Mouse (Mus musculus) liver, adult 2 months (tissue): ENCODE measurements at regions not wholly inside any gene's neighbourhood (a gene's known extent, or its start where the extent isn't known, plus 50 kb on each side); places are given as distances from the start of the nearest gene placed in this dataset.
"Not testable (repeated sequence)": the region's sequence is repeated elsewhere in the genome, so short reads cannot be mapped to it uniquely, and the experiment has no call there.

Experiments used
- DNase-seq: peaks from one replicate; pipeline ENCODE4 v3.0.0-alpha.2; 2011; ENCODE audit warnings: low read depth, low spot score; ENCODE audit errors: extremely low read depth
- H3K27ac ChIP-seq: fragments of 200-500 bp; replicated peaks from 2 replicates; pipeline ENCODE4 v1.5.1; 2012; ENCODE audit warnings: low read depth, mild to moderate bottlenecking, control low read depth, inconsistent platforms, low read length; ENCODE audit not compliant: insufficient read depth
- H3K27me3 ChIP-seq: fragments of 200-500 bp; 2 replicates; pipeline ENCODE4 v1.6.1; 2012; ENCODE audit warnings: mild to moderate bottlenecking, moderate library complexity, low read length, inconsistent platforms; ENCODE audit not compliant: control insufficient read depth, insufficient read depth
- H3K36me3 ChIP-seq: fragments of 200-500 bp; 2 replicates; pipeline ENCODE4 v1.6.1; 2012; ENCODE audit warnings: low read length, inconsistent platforms; ENCODE audit not compliant: control insufficient read depth, insufficient read depth
- H3K4me1 ChIP-seq: fragments of 200-500 bp; 2 replicates; pipeline ENCODE4 v1.6.1; 2011; ENCODE audit warnings: low read length; ENCODE audit not compliant: control insufficient read depth, insufficient read depth
- H3K4me3 ChIP-seq: fragments of 200-500 bp; 2 replicates; pipeline ENCODE4 v1.5.1; 2011; ENCODE audit warnings: low read depth, mild to moderate bottlenecking, control low read depth, low read length, moderate library complexity; ENCODE audit not compliant: insufficient read depth
- H3K79me2 ChIP-seq: fragments of 200-500 bp; 2 replicates; pipeline ENCODE4 v1.6.1; 2012; ENCODE audit warnings: inconsistent platforms, mild to moderate bottlenecking, low read length, moderate library complexity; ENCODE audit not compliant: control insufficient read depth, insufficient read depth
- H3K9ac ChIP-seq: fragments of 200-500 bp; 2 replicates; pipeline ENCODE4 v1.6.1; 2012; ENCODE audit warnings: low read depth, mild to moderate bottlenecking, control low read depth, inconsistent platforms, low read length
- CTCF ChIP-seq: fragments of 200-500 bp; IDR thresholded peaks from 2 replicates; pipeline ENCODE4 v1.5.1; 2011; ENCODE audit warnings: low read depth, low read length, control low read depth
- POLR2A ChIP-seq: fragments of 200-500 bp; IDR thresholded peaks from 2 replicates; pipeline ENCODE4 v1.6.1; 2011; ENCODE audit warnings: low read length, control low read depth; ENCODE audit not compliant: insufficient read depth; ENCODE audit errors: extremely low read depth
- WGBS: fragments of 180-500 bp; shearing (Covaris S2); methylation state at CpG from one replicate; pipeline ENCODE4 v1.1.7; 2018; 5-methylcytosine and 5-hydroxymethylcytosine counted together

DNA sequence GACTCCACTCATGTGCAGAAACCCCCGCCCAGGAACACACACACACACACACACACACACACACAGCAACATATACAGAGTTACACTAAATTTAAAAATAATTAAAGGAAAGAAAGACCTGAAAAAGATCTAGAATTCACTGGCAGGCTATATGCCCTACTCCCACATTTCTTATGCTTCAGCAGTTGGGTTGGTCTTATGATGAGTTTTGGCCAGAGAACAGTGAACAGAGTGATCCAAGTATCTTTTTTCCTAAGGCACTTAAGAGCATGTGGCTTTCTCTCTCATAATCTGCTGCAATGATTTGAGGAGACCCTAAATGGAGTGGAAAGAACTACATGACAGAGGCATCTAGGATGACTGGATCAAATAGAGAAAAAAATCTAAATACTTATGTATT, 1446.3 kb upstream of the Gm7489 start:
- WGBS, result 87% methylated on average over 1 of the region's 1 CpGs
- Histone ChIP-seq H3K4me1 (no peaks in the 10 kb centered on the region), H3K27me3 (no peaks in the 10 kb centered on the region), H3K79me2 (no peaks in the 10 kb centered on the region), H3K9ac (no peak overlapping the region), H3K4me3 (no peak overlapping the region), H3K27ac (no peak overlapping the region), H3K36me3 (no peaks in the 10 kb centered on the region)
- TF ChIP-seq CTCF (no peak), POLR2A (no peak)
- DNase-seq, result no peak

DNA sequence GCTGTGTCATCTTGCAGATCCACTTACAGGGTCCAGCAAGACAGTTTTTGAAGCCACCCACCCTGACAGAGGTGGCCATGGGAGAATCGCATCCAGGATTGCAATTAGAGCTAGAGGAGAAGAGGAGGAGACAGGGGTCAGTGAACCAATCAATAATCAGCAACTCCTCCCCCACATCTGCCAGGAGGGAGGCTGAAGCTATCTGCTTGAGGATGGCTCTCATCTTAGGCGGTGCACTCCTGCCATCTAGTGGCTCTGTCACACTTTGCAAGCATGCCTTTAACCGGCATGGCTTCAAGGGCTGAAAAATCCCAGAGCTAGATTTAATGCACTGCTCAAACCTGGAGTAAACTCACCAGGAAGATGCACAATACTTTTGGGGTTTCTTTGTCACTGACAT, 1425.9 kb upstream of the Gm7489 start:
- H3K27ac ChIP-seq, result no peak overlapping the region
- H3K36me3 ChIP-seq, result no peaks in the 10 kb centered on the region
- no peaks in the 10 kb centered on the region for H3K27me3 ChIP-seq
- no peak overlapping the region for H3K9ac ChIP-seq
- no peaks in the 10 kb centered on the region for H3K4me1 ChIP-seq
- no peak overlapping the region for H3K4me3 ChIP-seq
- no peaks in the 10 kb centered on the region for H3K79me2 ChIP-seq
- WGBS, result 3% methylated on average over 3 of the region's 3 CpGs
- TF ChIP-seq CTCF (peak; percentile 93), POLR2A (no peak)
- DNase-seq, result peak; percentile 72

GRCm38 (mm10) chr15:52459315-52459714, 1425.4 kb upstream of the Gm7489 start:
- no peak overlapping the region for H3K4me3 ChIP-seq
- 87% methylated on average over 1 of the region's 1 CpGs for WGBS
- no peaks in the 10 kb centered on the region for H3K4me1 ChIP-seq
- DNase-seq, result no peak
- no peaks in the 10 kb centered on the region for H3K79me2 ChIP-seq
- no peak overlapping the region for H3K9ac ChIP-seq
- H3K27ac ChIP-seq, result no peak overlapping the region
- H3K27me3 ChIP-seq, result no peaks in the 10 kb centered on the region
- TF ChIP-seq CTCF, result no peak
- TF ChIP-seq POLR2A, result no peak
- H3K36me3 ChIP-seq, result no peaks in the 10 kb centered on the region

DNA sequence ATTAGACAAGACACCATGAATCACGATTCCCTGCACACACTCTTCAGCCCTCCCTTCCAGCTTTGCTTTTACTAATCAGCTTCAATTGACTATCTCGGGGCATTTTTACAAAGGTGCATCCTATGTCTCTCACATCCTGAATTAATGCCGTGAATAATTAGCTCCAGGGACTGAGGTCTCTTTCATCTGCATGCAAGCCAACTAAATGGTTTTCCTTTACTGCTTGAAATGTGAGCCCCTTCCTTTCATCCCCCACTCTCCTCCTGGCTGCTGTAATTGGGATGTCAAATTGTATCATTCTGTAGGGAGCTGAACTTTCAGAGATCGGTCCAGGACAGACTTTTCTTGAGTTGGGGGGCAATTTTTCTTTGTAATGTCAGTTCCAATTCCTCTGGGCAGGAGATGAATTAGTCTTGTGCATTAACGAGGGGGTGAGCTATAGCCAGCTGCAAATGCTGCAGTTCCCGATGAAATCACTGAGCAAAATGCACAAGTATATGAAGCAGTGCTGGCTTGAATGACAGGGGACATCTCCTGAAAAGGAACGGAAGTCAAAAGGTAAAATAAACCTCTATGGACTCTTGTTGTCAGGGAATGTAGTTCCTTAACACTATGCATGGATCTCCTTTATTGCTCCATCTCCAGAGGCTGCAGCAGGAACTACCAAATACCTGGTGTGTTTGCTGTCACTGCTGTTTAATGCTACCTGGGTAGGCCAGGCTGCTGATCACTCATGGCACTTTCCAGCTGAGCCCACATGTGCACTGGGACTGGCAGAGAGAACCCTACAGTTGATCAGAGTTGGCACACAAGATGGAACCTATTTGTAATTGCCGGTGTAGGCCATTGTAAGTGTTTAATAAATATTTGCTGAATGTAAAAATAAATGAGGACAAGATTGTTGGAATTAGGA, 1420.2 kb upstream of the Gm7489 start:
- no peaks in the 10 kb centered on the region for H3K79me2 ChIP-seq
- H3K27me3 ChIP-seq, result no peaks in the 10 kb centered on the region; the same call in 1 of the 2 replicates
- H3K4me3 ChIP-seq, result no peak overlapping the region
- no peaks in the 10 kb centered on the region for H3K36me3 ChIP-seq
- H3K9ac ChIP-seq, result no peak overlapping the region
- no peaks in the 10 kb centered on the region for H3K4me1 ChIP-seq
- no peak for DNase-seq
- H3K27ac ChIP-seq, result no peak overlapping the region
- TF ChIP-seq POLR2A, result no peak
- TF ChIP-seq CTCF, result no peak
- whole genome bisulfite sequencing, result 59% methylated on average over 8 of the region's 8 CpGs

GRCm38 (mm10) chr15:52478124-52478523, 1406.6 kb upstream of the Gm7489 start:
- DNase-seq, H3K36me3 ChIP-seq, H3K79me2 ChIP-seq, H3K9ac ChIP-seq, H3K4me1 ChIP-seq, H3K27me3 ChIP-seq, H3K27ac ChIP-seq, H3K4me3 ChIP-seq: not testable (repeated sequence)
- WGBS, result 79% methylated on average over 19 of the region's 20 CpGs

- Histone ChIP-seq H3K79me2 (no peaks in the 10 kb centered on the region), H3K4me1 (no peaks in the 10 kb centered on the region), H3K27ac (no peak overlapping the region), H3K27me3 (no peaks in the 10 kb centered on the region), H3K4me3 (no peak overlapping the region), H3K9ac (no peak overlapping the region), H3K36me3 (no peaks in the 10 kb centered on the region)
- DNase-seq, result no peak
- WGBS, result 65% methylated on average over 3 of the region's 3 CpGs
- TF ChIP-seq POLR2A, result no peak
- no peak for TF ChIP-seq CTCF
Observed at GRCm38 (mm10) chr15:52480834-52481233, 1403.9 kb upstream of the Gm7489 start.
